Mouse (Mus musculus): Measurements from ENCODE around the gene Muc13. TPM values are rescaled to one million over a fixed set of nuclear protein-coding genes. Genes with fewer than 3 reads are reported as not detected.
A peak's percentile ranks its signal among the peaks of the same experiment; 100 is the strongest.

Muc13 gene
- polyA plus RNA-seq, 1 experiment = 5.5 TPM

DNA sequence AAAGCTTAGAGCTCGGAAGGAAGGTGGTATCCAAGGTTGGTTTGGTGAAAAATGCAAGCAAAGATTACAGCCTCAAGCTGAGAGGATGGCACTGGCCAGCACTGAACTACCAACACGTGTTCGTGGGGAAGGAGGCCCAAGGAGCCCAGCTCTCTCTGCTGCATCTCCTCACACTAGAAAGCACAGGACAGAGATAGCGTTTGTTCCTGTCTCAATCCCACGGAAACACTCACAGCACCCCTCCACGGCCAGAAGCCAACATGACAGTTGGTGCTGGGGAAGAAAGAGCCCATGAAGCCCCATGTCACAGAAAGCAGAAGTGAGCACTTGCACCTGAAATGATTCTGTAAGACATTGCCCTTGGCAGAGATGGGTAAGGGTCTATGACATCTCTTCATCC, 37.4 kb upstream of the Muc13 start:
- Histone ChIP-seq H3K27ac (ENCODE audit: control insufficient read depth, insufficient read depth, low read length) (peak overlapping the region; percentile 10; the same call in 1 of the 2 replicates), H3K4me1 (replicated peaks; ENCODE audit: control insufficient read depth, insufficient read depth, low read length) (peaks cover 19% of the 10 kb centered on the region), H3K36me3 (ENCODE audit: control insufficient read depth, insufficient read depth, low read length) (peaks cover 7% of the 10 kb centered on the region; the same call in 1 of the 2 replicates), H3K4me3 (ENCODE audit: control insufficient read depth, insufficient read depth, low read length) (peak overlapping the region; percentile 37; the same call in 1 of the 2 replicates), H3K27me3 (ENCODE audit: control insufficient read depth, insufficient read depth, low read length) (no peaks in the 10 kb centered on the region)
- no peak for TF ChIP-seq POLR2A (IDR thresholded peaks at IDR 0.05; ENCODE audit: control insufficient read depth, extremely low read depth, insufficient read depth, low read length, poor library complexity)
- TF ChIP-seq CTCF (IDR thresholded peaks at IDR 0.05; ENCODE audit: borderline replicate concordance, control insufficient read depth, extremely low read depth, insufficient read depth, low read length, poor library complexity) = no peak
- WGBS = 9% methylated on average over 6 of the region's 6 CpGs
- no peak for DNase-seq

DNA sequence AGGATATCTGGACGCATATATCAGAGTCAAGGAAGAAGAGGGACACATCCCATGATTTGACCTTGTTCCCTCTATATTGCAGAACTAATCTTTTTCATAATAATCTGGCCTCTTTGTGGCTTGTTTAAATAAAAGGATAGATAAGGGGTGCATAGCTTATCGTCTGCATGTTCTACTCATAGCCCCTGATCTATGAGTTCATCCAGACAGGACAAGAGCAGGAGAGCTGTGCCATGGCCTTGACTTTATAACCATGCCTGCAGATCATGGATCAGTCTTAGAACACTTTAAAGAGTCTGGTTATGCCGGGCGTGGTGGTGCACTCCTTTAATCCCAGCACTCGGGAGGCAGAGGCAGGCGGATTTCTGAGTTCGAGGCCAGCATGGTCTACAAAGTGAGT, 34.6 kb upstream of the Muc13 start:
- TF ChIP-seq POLR2A (IDR thresholded peaks at IDR 0.05; ENCODE audit: control insufficient read depth, extremely low read depth, insufficient read depth, low read length, poor library complexity) (no peak), CTCF (IDR thresholded peaks at IDR 0.05; ENCODE audit: borderline replicate concordance, control insufficient read depth, extremely low read depth, insufficient read depth, low read length, poor library complexity) (no peak)
- Histone ChIP-seq H3K36me3 (ENCODE audit: control insufficient read depth, insufficient read depth, low read length) (peaks cover 11% of the 10 kb centered on the region; the same call in 1 of the 2 replicates), H3K27ac (ENCODE audit: control insufficient read depth, insufficient read depth, low read length) (no peak overlapping the region), H3K4me3 (ENCODE audit: control insufficient read depth, insufficient read depth, low read length) (no peak overlapping the region), H3K4me1 (replicated peaks; ENCODE audit: control insufficient read depth, insufficient read depth, low read length) (peaks cover 13% of the 10 kb centered on the region; the same call in 1 of the 2 replicates), H3K27me3 (ENCODE audit: control insufficient read depth, insufficient read depth, low read length) (no peaks in the 10 kb centered on the region)
- no peak for DNase-seq
- 94% methylated on average over 7 of the region's 7 CpGs for WGBS

DNA sequence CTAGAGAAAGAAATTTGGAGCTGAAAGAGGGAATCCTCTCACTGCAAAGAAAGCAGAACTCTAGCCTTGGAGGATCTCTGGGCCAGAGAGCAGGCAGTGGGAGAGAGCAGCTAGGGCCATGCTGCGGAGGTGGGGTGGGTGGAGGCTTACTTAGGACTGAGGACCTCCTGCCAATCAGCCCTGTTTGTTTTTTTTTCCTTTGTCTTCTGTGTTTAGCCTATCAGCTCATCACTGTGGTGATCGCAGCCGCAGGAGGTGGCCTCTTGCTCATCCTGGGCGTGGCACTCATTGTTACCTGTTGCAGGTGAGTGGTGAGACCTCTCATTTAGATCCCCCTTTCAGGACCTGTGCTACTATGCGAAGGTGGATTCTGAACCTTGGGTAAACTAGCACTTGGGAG, 33.3 kb upstream of the Muc13 start:
- Histone ChIP-seq H3K4me3 (ENCODE audit: control insufficient read depth, insufficient read depth, low read length) (no peak overlapping the region), H3K4me1 (replicated peaks; ENCODE audit: control insufficient read depth, insufficient read depth, low read length) (peaks cover 8% of the 10 kb centered on the region; the same call in 1 of the 2 replicates), H3K27ac (ENCODE audit: control insufficient read depth, insufficient read depth, low read length) (no peak overlapping the region), H3K27me3 (ENCODE audit: control insufficient read depth, insufficient read depth, low read length) (no peaks in the 10 kb centered on the region), H3K36me3 (ENCODE audit: control insufficient read depth, insufficient read depth, low read length) (peaks cover 11% of the 10 kb centered on the region; the same call in 1 of the 2 replicates)
- TF ChIP-seq CTCF (IDR thresholded peaks at IDR 0.05; ENCODE audit: borderline replicate concordance, control insufficient read depth, extremely low read depth, insufficient read depth, low read length, poor library complexity) = no peak
- TF ChIP-seq POLR2A (IDR thresholded peaks at IDR 0.05; ENCODE audit: control insufficient read depth, extremely low read depth, insufficient read depth, low read length, poor library complexity) = no peak
- 96% methylated on average over 5 of the region's 5 CpGs for WGBS
- DNase-seq = no peak

DNA sequence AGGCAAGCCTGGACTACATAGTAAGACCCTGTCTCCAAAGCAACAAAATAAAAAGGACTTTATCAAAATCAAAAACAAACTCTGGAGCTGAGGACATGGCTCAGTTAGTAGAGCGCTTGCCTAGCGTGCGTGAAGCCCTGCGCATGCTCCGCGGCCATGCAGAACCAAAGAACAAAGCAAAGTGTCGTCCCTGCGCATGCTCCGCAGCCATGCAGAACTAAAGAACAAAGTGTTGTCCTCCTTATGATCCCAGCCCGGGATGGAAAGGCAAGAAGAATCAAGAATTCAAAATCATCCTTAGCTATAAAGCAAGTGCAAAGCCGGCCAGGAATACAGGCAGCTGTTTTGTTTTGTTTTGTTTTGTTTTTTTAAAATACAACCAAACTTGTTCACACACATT, 32.8 kb upstream of the Muc13 start:
- H3K27me3 ChIP-seq (ENCODE audit: control insufficient read depth, insufficient read depth, low read length) = no peaks in the 10 kb centered on the region
- H3K36me3 ChIP-seq (ENCODE audit: control insufficient read depth, insufficient read depth, low read length) = peaks cover 11% of the 10 kb centered on the region; the same call in 1 of the 2 replicates
- 97% methylated on average over 11 of the region's 11 CpGs for WGBS
- peaks cover 6% of the 10 kb centered on the region; the same call in 1 of the 2 replicates for H3K4me1 ChIP-seq (replicated peaks; ENCODE audit: control insufficient read depth, insufficient read depth, low read length)
- DNase-seq = no peak
- no peak overlapping the region for H3K27ac ChIP-seq (ENCODE audit: control insufficient read depth, insufficient read depth, low read length)
- H3K4me3 ChIP-seq (ENCODE audit: control insufficient read depth, insufficient read depth, low read length) = no peak overlapping the region
- TF ChIP-seq POLR2A (IDR thresholded peaks at IDR 0.05; ENCODE audit: control insufficient read depth, extremely low read depth, insufficient read depth, low read length, poor library complexity) = no peak
- TF ChIP-seq CTCF (IDR thresholded peaks at IDR 0.05; ENCODE audit: borderline replicate concordance, control insufficient read depth, extremely low read depth, insufficient read depth, low read length, poor library complexity) = no peak

DNA sequence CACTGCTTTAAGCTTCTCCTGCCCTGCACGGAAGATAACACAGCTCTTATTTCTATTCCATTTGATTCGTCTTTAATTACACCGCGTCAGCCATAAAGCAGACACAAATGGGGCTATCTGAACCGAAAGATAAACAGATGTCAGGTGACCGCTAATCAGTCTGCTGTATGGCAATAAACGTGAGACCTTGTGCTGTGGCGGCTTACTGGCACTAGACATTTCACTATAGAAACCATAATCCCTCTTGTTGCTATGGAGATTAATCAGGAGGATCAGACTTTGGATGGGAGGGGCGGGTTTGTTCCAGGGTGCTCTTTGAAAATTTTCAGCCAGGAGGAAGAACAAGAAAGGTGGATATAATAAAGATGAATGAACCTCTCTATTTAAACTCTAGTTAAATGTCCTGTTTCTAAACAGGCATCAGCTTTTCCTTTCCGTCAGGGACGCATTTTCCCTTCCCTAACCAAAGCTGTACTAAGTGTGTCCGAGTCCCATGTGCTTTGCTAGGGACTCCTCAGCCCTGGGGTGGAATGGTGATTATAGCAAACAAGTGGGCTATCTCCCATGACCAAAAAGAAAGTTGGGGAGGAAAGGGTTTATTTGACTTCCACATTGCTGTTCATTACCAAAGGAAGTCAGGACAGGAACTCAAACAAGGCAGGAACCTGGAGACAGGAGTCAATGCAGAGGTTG, 29.2 kb upstream of the Muc13 start:
- H3K27me3 ChIP-seq (ENCODE audit: control insufficient read depth, insufficient read depth, low read length) = no peaks in the 10 kb centered on the region
- no peak overlapping the region for H3K4me3 ChIP-seq (ENCODE audit: control insufficient read depth, insufficient read depth, low read length)
- no peak for TF ChIP-seq CTCF (IDR thresholded peaks at IDR 0.05; ENCODE audit: borderline replicate concordance, control insufficient read depth, extremely low read depth, insufficient read depth, low read length, poor library complexity)
- no peak for TF ChIP-seq POLR2A (IDR thresholded peaks at IDR 0.05; ENCODE audit: control insufficient read depth, extremely low read depth, insufficient read depth, low read length, poor library complexity)
- WGBS = 94% methylated on average over 12 of the region's 12 CpGs
- DNase-seq = no peak
- no peak overlapping the region for H3K27ac ChIP-seq (ENCODE audit: control insufficient read depth, insufficient read depth, low read length)
- H3K4me1 ChIP-seq (replicated peaks; ENCODE audit: control insufficient read depth, insufficient read depth, low read length) = peaks cover 9% of the 10 kb centered on the region
- H3K36me3 ChIP-seq (ENCODE audit: control insufficient read depth, insufficient read depth, low read length) = peaks cover 26% of the 10 kb centered on the region

DNA sequence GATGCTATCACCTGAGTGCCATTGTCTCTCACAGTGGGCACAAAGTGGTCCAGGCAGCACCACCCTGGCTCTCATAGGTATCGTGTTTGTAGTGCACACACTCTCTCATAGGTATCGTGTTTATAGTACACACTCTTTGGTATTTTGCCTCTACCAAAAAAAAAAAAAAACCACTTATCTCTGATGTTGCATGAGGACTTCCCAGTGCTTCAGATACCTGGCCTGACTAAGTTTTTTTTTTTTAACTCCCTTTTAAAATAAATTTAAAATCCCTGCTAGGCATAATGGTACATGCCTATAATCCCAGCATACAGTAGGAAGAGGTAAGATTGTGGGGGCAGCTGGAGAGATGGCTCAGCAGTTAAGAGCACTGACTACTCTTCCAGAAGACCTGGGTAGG, 28.4 kb upstream of the Muc13 start:
- WGBS = 95% methylated on average over 2 of the region's 2 CpGs
- H3K27ac ChIP-seq (ENCODE audit: control insufficient read depth, insufficient read depth, low read length) = no peak overlapping the region

More for the DNA sequence above, 28.4 kb upstream of the Muc13 start:
- Histone ChIP-seq H3K36me3 (ENCODE audit: control insufficient read depth, insufficient read depth, low read length) (peaks cover 26% of the 10 kb centered on the region), H3K27me3 (ENCODE audit: control insufficient read depth, insufficient read depth, low read length) (no peaks in the 10 kb centered on the region), H3K4me1 (replicated peaks; ENCODE audit: control insufficient read depth, insufficient read depth, low read length) (peaks cover 14% of the 10 kb centered on the region), H3K4me3 (ENCODE audit: control insufficient read depth, insufficient read depth, low read length) (no peak overlapping the region)
- no peak for DNase-seq
- TF ChIP-seq POLR2A (IDR thresholded peaks at IDR 0.05; ENCODE audit: control insufficient read depth, extremely low read depth, insufficient read depth, low read length, poor library complexity) = no peak
- no peak for TF ChIP-seq CTCF (IDR thresholded peaks at IDR 0.05; ENCODE audit: borderline replicate concordance, control insufficient read depth, extremely low read depth, insufficient read depth, low read length, poor library complexity)
